Mouse (Mus musculus): Measurements from ENCODE around the gene Sele.

Gene Sele

GRCm38 (mm10) chr1:164071111-164071510, 23.1 kb downstream of the Sele start:
- in situ Hi-C loops (cut with MboI, MseI): loop anchor here (5.0 to 10.0 kb wide), 2 partner anchors 689 to 1724 kb away; no protein-coding TSS in a partner anchor

GRCm38 (mm10) chr1:164072001-164072400, 24.0 kb downstream of the Sele start:
- in situ Hi-C loops (cut with MboI, MseI): loop anchor here (5.0 to 10.0 kb wide), 2 partner anchors 690 to 1723 kb away; no protein-coding TSS in a partner anchor

GRCm38 (mm10) chr1:164073091-164073490, 25.1 kb downstream of the Sele start:
- in situ Hi-C loops (cut with MboI, MseI): loop anchor here (5.0 to 10.0 kb wide), 2 partner anchors 691 to 1722 kb away; no protein-coding TSS in a partner anchor

GRCm38 (mm10) chr1:164073803-164074202, 25.8 kb downstream of the Sele start:
- in situ Hi-C loops (cut with MboI, MseI): loop anchor here (5.0 to 10.0 kb wide), 2 partner anchors 692 to 1721 kb away; no protein-coding TSS in a partner anchor

- in situ Hi-C loops (cut with MboI, MseI): loop anchor here (5.0 to 25.0 kb wide), 3 partner anchors 692 to 1720 kb away; partner anchors contain the start of gene Rcsd1
Observed at GRCm38 (mm10) chr1:164074606-164075140, 26.6 kb downstream of the Sele start.

GRCm38 (mm10) chr1:164075416-164075815, 27.4 kb downstream of the Sele start:
- in situ Hi-C loops (cut with MboI, MseI): loop anchor here (10.0 to 25.0 kb wide), 2 partner anchors 1637 to 1719 kb away; partner anchors contain the start of gene Rcsd1

- in situ Hi-C loops (cut with MboI, MseI): loop anchor here (10.0 to 25.0 kb wide), 2 partner anchors 1636 to 1718 kb away; partner anchors contain the start of gene Rcsd1
Observed at GRCm38 (mm10) chr1:164076441-164076840, 28.4 kb downstream of the Sele start.

- in situ Hi-C loops (cut with MboI, MseI): loop anchor here (10.0 to 25.0 kb wide), 2 partner anchors 1635 to 1718 kb away; partner anchors contain the start of gene Rcsd1
Observed at GRCm38 (mm10) chr1:164077031-164077430, 29.0 kb downstream of the Sele start.

GRCm38 (mm10) chr1:164078323-164078741, 30.3 kb downstream of the Sele start:
- in situ Hi-C loops (cut with MboI, MseI): loop anchor here (10.0 to 25.0 kb wide), 2 partner anchors 1634 to 1716 kb away; partner anchors contain the start of gene Rcsd1

GRCm38 (mm10) chr1:164079091-164079490, 31.1 kb downstream of the Sele start:
- in situ Hi-C loops (cut with MboI, MseI): loop anchor here (10.0 to 25.0 kb wide), 2 partner anchors 1633 to 1716 kb away; partner anchors contain the start of gene Rcsd1

- in situ Hi-C loops (cut with MboI, MseI): loop anchor here (25.0 kb wide), 1 partner anchor 1629 kb away; the partner anchor contains the start of gene Rcsd1
Observed at GRCm38 (mm10) chr1:164083046-164083445, 35.0 kb downstream of the Sele start.

- in situ Hi-C loops (cut with MboI, MseI): loop anchor here (25.0 kb wide), 1 partner anchor 1626 kb away; the partner anchor contains the start of gene Rcsd1
Observed at GRCm38 (mm10) chr1:164086797-164087196, 38.8 kb downstream of the Sele start.

GRCm38 (mm10) chr1:164087872-164088271, 39.8 kb downstream of the Sele start:
- in situ Hi-C loops (cut with MboI, MseI): loop anchor here (25.0 kb wide), 1 partner anchor 1624 kb away; the partner anchor contains the start of gene Rcsd1

GRCm38 (mm10) chr1:164096780-164097179, 48.7 kb downstream of the Sele start:
- in situ Hi-C loops (cut with MboI, MseI): loop anchor here (10.0 to 25.0 kb wide), 2 partner anchors 1616 to 1732 kb away; partner anchors contain the start of gene Rcsd1

- in situ Hi-C loops (cut with MboI, MseI): loop anchor here (10.0 to 25.0 kb wide), 2 partner anchors 1614 to 1733 kb away; partner anchors contain the start of gene Rcsd1
Observed at GRCm38 (mm10) chr1:164097911-164098310, 49.9 kb downstream of the Sele start.

GRCm38 (mm10) chr1:164098372-164098771, 50.3 kb downstream of the Sele start:
- in situ Hi-C loops (cut with MboI, MseI): loop anchor here (10.0 to 25.0 kb wide), 2 partner anchors 1614 to 1734 kb away; partner anchors contain the start of gene Rcsd1

Measured in regulatory T cell (primary cell).